Mouse (Mus musculus): ENCODE measurements at regions not wholly inside any gene's neighbourhood (a gene's known extent, or its start where the extent isn't known, plus 50 kb on each side); places are given as distances from the start of the nearest gene placed in this dataset.

- no peak for ATAC-seq (ENCODE audit: insufficient number of reproducible peaks, low FRiP score, low TSS enrichment)
These were observed 67.6 kb upstream of the Kirrel3 start for GRCm38 (mm10) chr9:34418100-34418499.

DNA sequence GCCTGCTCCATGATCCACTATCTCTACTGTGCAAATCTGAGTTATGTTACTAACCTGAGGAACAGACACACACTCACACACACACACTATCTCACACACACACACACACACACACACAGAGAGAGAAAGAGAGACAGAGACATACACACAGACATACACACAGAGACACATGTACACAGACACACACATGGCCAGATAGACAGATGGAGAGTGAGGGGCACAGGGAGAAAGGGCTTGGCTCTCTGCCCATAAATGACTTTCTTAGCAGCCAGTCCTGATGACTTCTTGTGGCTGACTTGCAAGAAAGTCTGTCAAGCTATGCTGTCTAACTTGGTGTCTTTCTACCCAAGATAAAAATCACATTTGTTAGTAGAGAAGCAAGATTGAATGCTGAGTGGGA lies 63.7 kb upstream of the Kirrel3 start:
- ATAC-seq (ENCODE audit: insufficient number of reproducible peaks, low FRiP score, low TSS enrichment): no peak

- no peak for ATAC-seq (ENCODE audit: insufficient number of reproducible peaks, low FRiP score, low TSS enrichment)
These were observed 62.6 kb upstream of the Kirrel3 start for GRCm38 (mm10) chr9:34423062-34423461.

DNA sequence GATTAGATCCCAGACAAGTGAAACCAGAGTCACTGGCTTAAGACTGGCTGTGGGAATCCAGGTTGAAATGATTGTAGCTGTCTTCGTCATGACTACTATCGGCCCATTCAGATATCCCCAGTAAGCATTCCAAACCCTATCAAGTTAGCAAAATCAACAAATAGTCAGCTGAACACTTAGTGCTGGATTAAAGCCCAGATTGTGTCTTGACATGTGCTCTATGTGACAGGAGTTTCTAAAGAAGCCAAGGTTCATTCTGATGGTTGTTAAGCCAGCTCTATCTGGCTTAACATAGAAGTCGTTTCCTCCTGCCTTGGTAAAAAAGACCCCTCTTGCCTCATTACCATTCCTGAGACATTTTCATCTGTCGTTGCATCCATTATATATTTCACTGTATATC lies 59.1 kb upstream of the Kirrel3 start:
- ATAC-seq (ENCODE audit: insufficient number of reproducible peaks, low FRiP score, low TSS enrichment): no peak

GRCm38 (mm10) chr9:34427711-34428110 lies 58.0 kb upstream of the Kirrel3 start:
- ATAC-seq (ENCODE audit: insufficient number of reproducible peaks, low FRiP score, low TSS enrichment): no peak

All from cerebellum, adult (tissue).